Mouse (Mus musculus) ES-Bruce4 (cell line): ENCODE measurements at regions not wholly inside any gene's neighbourhood (a gene's known extent, or its start where the extent isn't known, plus 50 kb on each side); places are given as distances from the start of the nearest gene placed in this dataset.

Experiments used
- CTCF ChIP-seq: IDR thresholded peaks from one replicate; pipeline ENCODE4 v1.8.1; 2011; ENCODE audit warnings: low read depth, low read length
- EP300 ChIP-seq: IDR thresholded peaks from 2 replicates; pipeline ENCODE4 v1.6.1; 2011; ENCODE audit warnings: low read depth, low read length; ENCODE audit not compliant: insufficient read depth
- POLR2A ChIP-seq: IDR thresholded peaks from one replicate; pipeline ENCODE4 v1.8.1; 2011; ENCODE audit warnings: low read length; ENCODE audit not compliant: insufficient read depth

DNA sequence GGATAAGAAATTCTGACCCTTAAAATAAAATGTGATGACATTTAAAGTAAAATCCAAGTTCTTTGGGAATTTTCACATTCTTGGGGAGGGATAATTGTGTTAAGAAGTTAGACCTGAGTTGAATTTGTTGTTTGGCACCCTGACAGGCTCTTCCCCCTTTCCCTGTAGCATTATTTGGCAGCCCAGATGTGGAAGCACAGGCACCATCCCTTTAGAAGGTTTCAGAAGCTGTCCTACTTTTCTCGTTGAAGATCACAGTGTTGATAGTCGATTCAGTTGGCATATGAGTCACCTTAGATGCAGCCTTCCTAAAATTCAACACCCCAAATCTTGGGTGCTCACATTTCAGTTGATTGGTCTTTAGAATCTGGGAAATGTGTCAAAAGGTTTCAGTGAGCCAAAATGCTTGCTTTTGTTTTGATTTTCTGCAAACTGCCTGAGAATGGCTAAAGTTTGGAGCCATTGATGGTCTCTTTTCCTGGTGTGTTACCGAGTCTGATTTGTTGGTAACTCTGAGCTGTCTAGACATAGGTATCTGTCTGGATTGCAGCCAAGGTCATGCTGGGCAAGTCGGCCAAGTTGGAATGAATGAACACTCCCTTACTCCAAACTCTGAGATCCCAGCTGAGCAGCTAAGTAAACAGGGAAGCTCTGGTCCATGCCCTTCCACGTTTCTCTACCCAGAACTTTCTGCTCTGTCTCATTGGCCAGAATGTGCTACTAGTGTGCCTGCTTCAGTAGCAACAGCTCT, 65.9 kb upstream of the Bmper start:
- TF ChIP-seq POLR2A = no peak
- no peak for TF ChIP-seq CTCF
- TF ChIP-seq EP300 = no peak
